Mouse (Mus musculus): ENCODE measurements around the gene Rasgrf1.

Rasgrf1 gene

GRCm38 (mm10) chr9:89909131-89910010 lies at the start of gene Rasgrf1:
Gene Rasgrf1 (plus strand): TSS chr9:89909908.
- POLR2A ChIA-PET: interaction anchor here in 1 of 4 experiments (0.7 kb wide), 1 partner anchor 254 kb away, joined by 3 read pairs; no protein-coding TSS in a partner anchor

GRCm38 (mm10) chr9:89860145-89860544 lies 49.6 kb upstream of the Rasgrf1 start:
- ChIA-PET POLR2A (no interaction called here), CTCF (interaction anchor here in 1 of 4 experiments (0.5 kb wide), 1 partner anchor 54 kb away, joined by 3 read pairs; no protein-coding TSS in a partner anchor)

More at GRCm38 (mm10) chr9:89909131-89910010, at the start of gene Rasgrf1:
- CTCF ChIA-PET: interaction anchor here in 1 of 4 experiments (0.6 kb wide), 1 partner anchor 88 kb away, joined by 3 read pairs; no protein-coding TSS in a partner anchor

- CTCF ChIA-PET: interaction anchor here in 1 of 4 experiments (0.5 kb wide), 1 partner anchor 54 kb away, joined by 3 read pairs; no protein-coding TSS in a partner anchor
- POLR2A ChIA-PET: no interaction called here
These were observed 49.1 kb upstream of the Rasgrf1 start for GRCm38 (mm10) chr9:89860584-89860983.

GRCm38 (mm10) chr9:89867141-89867540 lies 42.6 kb upstream of the Rasgrf1 start:
- CTCF ChIA-PET: no interaction called here
- POLR2A ChIA-PET: no interaction called here

GRCm38 (mm10) chr9:89868093-89868729 lies 41.5 kb upstream of the Rasgrf1 start:
- POLR2A ChIA-PET: interaction anchor here in 1 of 4 experiments (0.6 kb wide), 1 partner anchor 1345 kb away, joined by 3 read pairs; no protein-coding TSS in a partner anchor
- CTCF ChIA-PET: interaction anchor here in 1 of 4 experiments (0.6 kb wide), 1 partner anchor 13 kb away, joined by 3 read pairs; no protein-coding TSS in a partner anchor

- ChIA-PET CTCF (interaction anchor here in 1 of 4 experiments (0.6 kb wide), 1 partner anchor 80 kb away, joined by 4 read pairs; no protein-coding TSS in a partner anchor), POLR2A (interaction anchor here in 2 of 4 experiments (0.5 to 1.3 kb wide), 2 partner anchors 38 to 1387 kb away, joined by 3 to 5 read pairs; partner anchors contain the start of gene Syncrip (in 1 of the 2))
These were observed 40.1 kb upstream of the Rasgrf1 start for GRCm38 (mm10) chr9:89869594-89869993.

- ChIA-PET CTCF (interaction anchor here in 1 of 4 experiments (0.7 kb wide), 1 partner anchor 40 kb away, joined by 3 read pairs; no protein-coding TSS in a partner anchor), POLR2A (interaction anchor here in 2 of 4 experiments (0.6 to 0.7 kb wide), 2 partner anchors 25 to 1822 kb away, joined by 3 read pairs; no protein-coding TSS in a partner anchor)
These were observed 39.1 kb upstream of the Rasgrf1 start for GRCm38 (mm10) chr9:89870531-89871150.

- CTCF ChIA-PET: no interaction called here
These were observed 37.6 kb upstream of the Rasgrf1 start for GRCm38 (mm10) chr9:89872137-89872536.

GRCm38 (mm10) chr9:89874434-89874833 lies 35.3 kb upstream of the Rasgrf1 start:
- CTCF ChIA-PET: no interaction called here

More at GRCm38 (mm10) chr9:89872137-89872536, 37.6 kb upstream of the Rasgrf1 start:
- POLR2A ChIA-PET: no interaction called here

GRCm38 (mm10) chr9:89875551-89875950 lies 34.2 kb upstream of the Rasgrf1 start:
- CTCF ChIA-PET: interaction anchor here in 1 of 4 experiments (0.6 kb wide), 1 partner anchor 34 kb away, joined by 3 read pairs; no protein-coding TSS in a partner anchor
- POLR2A ChIA-PET: no interaction called here

More at GRCm38 (mm10) chr9:89874434-89874833, 35.3 kb upstream of the Rasgrf1 start:
- POLR2A ChIA-PET: no interaction called here

GRCm38 (mm10) chr9:89878471-89879020 lies 31.2 kb upstream of the Rasgrf1 start:
- POLR2A ChIA-PET: no interaction called here
- CTCF ChIA-PET: no interaction called here

GRCm38 (mm10) chr9:89879574-89879973 lies 30.1 kb upstream of the Rasgrf1 start:
- ChIA-PET POLR2A (no interaction called here), CTCF (interaction anchor here in 2 of 4 experiments (0.5 to 0.7 kb wide), 2 partner anchors 257 to 317 kb away, joined by 3 read pairs; no protein-coding TSS in a partner anchor)

- ChIA-PET CTCF (interaction anchor here in 1 of 4 experiments (0.6 kb wide), 1 partner anchor 13 kb away, joined by 3 read pairs; no protein-coding TSS in a partner anchor), POLR2A (no interaction called here)
These were observed 28.2 kb upstream of the Rasgrf1 start for GRCm38 (mm10) chr9:89881552-89881951.

GRCm38 (mm10) chr9:89882583-89882982 lies 27.1 kb upstream of the Rasgrf1 start:
- ChIA-PET POLR2A (no interaction called here), CTCF (no interaction called here)

GRCm38 (mm10) chr9:89885701-89886218 lies 23.9 kb upstream of the Rasgrf1 start:
- ChIA-PET CTCF (interaction anchor here in 3 of 4 experiments (0.6 kb wide), 4 partner anchors 16 to 424 kb away, joined by 3 to 5 read pairs (median 4); no protein-coding TSS in a partner anchor), POLR2A (interaction anchor here in 2 of 4 experiments (0.5 to 0.6 kb wide), 2 partner anchors 25 to 194 kb away, joined by 3 to 4 read pairs; no protein-coding TSS in a partner anchor)

- POLR2A ChIA-PET: no interaction called here
- CTCF ChIA-PET: no interaction called here
These were observed 18.0 kb upstream of the Rasgrf1 start for GRCm38 (mm10) chr9:89891534-89892293.

- POLR2A ChIA-PET: no interaction called here
- CTCF ChIA-PET: no interaction called here
These were observed 17.0 kb upstream of the Rasgrf1 start for GRCm38 (mm10) chr9:89892540-89893188.

Data from embryonic stem cell, embryonic (primary cell).